Mouse (Mus musculus) kidney, adult 11 months (tissue): ENCODE measurements around the gene Eloa.
"Not testable (repeated sequence)": the region's sequence is repeated elsewhere in the genome, so short reads cannot be mapped to it uniquely, and the experiment has no call there.

ENCODE experiments used
- DNase-seq: peaks from one replicate; pipeline ENCODE4 v3.0.0; 2022

The Eloa gene

DNA sequence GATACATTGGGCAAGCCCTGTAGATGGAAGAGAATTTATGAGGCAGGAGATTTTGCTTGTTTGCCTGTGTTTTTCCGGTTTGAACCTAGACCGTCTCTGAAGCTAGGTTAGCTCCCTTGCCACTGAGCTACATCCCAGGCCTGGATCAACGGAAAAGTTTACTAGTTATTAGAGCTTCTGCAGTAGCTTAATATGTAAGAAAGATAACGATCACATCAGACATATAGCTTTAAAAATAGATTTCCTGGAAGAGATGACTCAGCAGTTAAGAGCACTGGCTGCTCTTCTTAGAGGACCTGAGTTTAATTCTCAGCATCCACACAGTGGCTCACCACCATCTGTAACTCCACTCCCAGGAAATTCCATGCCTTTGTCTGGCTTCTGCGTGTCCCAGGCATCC, 7.1 kb upstream of the Eloa start:
- DNase-seq = no peak

DNA sequence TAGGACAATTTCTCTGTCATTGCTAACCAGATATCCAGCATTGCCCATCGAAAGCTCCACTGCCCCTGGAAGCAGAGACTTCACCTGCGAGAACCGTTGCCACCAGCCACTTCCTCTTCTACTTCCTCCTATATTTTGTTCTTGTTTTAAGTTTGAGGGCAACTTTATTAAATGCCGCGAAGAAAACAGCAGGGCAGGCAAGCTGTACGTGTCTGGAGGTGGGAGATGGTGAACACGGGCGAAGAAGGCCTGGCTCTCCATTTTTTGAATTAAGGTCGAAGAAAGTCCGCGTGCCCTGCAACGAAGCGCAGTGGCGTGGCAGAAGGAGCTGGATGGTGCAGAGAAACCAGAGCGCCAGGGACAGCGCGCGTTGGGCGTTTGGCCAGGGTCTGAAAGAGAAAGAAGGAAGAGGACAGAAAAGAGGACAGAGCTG, 6.6 kb upstream of the Eloa start:
- no peak for DNase-seq

DNA sequence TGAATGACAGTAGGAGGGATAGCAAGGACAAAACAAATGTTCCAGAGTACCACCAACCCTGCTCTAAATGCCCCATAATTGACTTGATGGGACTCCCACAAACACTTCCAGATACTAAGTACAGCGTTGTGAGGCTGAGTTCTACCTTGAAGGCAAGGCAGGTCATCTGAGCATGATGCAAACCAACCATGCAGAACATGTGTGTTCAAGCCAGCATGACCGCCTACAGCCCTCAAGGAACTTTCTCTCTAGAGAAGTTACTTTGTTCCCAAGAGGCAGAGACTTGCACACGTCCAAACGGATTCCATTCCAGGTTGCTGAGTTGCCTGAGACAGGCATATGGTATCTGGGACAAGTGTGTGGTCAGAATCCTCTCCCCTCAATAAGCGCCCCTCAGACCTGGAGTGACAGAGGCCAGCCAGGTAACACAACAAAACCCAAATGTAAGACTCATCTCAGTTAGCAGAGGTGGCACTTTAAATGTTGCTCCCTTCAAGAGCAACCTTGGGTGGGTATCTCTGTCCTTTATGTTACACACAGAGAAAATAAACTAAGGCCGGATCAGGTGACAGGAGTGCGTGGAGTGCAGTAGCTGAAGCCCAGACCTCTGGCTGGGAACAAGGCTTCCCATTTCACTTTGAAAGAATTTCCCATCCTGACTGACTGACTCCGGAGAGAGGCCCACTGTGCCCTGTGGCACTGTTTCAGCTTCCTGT, 6.0 kb upstream of the Eloa start:
- peak; percentile 43 for DNase-seq

DNA sequence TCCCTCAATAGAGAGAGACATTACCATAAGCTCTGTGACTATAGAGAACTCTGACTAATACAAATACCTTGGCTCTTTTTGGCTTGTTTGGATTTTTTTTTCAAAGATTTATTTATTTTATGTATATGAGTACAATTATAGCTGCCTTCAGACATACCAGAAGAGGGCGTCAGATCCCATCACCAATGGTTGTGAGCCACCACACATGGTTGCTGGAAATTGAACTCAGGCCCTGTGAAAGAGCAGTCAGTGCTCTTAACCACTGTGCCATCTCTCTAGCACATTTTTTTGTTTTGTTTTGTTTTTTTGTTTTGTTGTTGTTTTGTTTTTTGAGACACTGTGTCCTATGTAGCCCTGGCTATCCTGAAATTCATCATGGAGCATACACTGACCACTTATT, 3.8 kb upstream of the Eloa start:
- no peak for DNase-seq

DNA sequence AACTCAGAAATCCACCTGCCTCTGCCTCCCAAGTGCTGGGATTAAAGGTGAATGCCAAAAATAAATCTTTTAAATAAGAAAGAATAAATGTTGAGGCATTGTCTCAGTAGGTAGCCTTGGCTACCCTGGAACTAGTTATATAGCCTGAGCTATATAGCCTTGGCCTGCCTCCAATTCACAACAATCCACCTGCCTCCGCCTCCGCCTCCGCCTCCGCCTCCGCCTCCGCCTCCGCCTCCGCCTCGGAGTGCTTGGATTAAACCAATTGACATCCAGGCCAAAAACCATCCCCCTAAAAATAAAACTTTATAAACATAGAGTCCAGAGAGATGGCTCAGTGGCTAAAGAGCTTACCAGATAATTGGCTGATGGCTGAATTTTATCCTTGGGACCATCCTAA, 1.4 kb upstream of the Eloa start:
- DNase-seq = no peak

DNA sequence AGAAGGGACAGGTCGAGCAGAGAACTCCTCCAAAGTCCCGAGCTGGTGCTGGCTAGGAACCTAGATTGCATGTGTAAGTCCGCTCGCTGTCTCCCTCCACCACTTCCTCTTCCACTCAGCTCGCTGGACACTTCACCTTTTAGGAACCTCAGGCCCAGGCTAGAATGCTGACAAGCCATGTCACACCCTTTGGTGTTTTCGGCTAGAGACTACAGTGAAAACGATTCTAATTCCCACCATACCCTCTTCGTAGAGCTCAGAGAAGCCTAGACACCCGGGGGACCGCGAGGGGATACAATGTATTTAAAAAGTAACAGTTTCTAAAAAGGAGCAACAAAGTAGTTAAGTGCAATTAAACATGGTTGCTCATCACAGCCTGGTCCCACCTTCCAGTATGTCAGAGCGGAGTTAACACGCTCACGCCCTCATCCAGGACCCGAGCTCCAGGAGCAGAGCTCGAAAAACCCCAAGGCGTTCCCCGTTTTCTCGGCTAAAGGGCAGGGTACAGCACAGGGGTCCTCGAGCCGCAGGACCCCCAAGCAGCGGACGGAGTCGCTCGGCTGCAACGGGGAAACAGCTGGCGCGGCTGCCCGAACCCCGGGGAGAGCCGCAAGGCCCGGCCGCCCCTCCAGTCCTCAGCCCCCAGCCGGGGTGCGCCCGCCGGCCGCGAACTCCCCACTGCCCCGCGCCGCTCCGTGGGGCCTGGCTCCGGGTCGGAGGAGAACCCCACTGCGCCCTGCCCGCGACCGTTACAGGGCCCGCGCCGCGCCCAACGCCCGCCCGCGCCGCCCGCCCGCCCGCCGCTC, 617 bp downstream of the Eloa start:
- peak; percentile 21 for DNase-seq

DNA sequence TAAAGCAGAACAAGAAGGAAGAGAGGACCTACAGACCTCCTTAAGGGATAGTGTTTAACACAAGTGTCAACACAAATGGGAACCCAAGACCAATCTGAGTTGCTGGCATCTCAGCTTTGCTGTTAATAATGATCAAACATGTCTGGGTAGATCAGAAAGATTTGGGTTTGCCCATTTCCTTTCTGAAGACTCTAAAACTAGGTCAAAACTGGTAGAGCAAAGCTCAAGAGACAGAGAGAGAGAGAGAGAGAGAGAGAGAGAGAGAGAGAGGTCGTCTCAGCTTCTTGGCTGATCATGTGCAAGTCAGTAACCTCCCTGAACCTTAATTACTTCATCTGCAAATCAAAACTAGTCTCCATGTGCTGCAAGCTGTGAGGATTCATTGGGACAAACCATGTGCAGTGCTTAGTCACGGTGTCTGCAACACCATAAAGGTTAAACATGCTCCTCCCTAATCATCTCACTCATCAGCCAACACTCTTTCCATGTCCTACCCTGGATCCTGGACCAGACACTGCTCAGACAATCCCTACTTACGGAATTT, 5.4 kb downstream of the Eloa start:
- no peak for DNase-seq

DNA sequence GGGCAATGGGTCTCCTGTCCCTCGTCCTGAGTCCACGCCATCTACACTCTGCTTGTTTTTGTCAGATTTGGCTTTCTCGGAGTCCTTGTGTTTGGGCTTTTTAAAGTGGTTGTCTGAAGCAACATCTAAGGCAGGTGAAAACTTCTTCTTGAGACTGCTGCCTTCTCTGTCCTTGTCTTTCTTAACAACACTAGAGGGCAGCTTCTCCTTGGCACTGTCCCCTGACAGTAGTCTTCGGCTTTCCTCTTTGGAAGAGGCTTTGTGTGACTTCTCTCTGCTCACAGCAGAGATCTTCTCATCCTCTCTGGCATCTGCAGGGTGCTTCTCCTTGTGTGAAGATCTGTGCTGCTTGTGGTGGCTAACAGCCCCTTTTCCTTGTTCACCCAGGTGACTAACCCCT, 11.0 kb downstream of the Eloa start:
- no peak for DNase-seq

DNA sequence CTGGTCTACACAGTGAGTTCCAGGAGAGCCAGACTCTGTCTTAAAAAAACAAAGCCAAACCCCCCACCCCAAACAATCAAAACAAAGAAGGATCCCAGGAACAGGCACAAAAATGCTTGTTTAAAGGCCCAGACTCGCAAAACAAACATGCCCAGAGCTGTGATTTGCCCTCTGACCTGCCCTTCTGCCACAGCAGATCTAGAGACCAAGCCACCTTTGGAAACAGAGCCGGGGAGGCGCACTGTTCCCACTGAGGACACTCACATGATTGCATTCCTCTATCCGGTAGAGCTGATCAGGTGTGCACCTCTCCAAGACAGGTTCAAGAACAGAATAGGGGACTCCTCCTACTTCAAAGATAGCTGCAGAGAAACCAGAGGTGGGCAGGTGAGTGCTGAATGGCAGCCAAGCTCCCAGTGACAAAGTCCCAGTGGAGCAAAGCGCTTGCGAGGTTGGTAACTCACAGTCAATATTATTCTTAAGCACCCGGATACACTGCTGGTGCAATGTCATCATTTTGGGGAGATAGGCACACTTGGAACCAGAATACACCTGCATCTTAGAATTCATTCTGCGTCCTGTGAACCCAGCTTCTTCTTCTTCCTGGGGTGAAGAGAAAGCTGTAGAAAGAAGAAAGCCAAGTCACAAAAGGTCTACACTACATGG, 12.6 kb downstream of the Eloa start:
- DNase-seq = no peak

DNA sequence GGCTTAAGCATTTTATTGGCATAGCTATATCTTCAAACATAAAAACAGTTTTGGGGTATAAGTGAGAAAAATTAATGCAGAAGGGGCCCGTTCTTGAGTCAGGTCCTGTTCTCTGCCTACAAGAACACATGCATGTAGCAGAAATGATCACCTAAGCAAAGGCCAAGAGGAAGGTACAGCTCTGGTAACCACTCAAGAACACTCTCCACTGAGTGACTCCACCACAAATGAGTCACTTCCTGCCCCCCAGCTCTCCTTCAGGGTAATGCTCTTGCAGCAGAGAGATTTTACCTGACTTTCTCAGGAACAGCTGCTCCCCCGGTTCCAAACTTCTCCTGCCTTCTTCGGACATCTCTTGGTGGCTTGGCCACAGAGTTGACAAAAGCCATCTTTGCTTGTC, 14.7 kb downstream of the Eloa start:
- no peak for DNase-seq

DNA sequence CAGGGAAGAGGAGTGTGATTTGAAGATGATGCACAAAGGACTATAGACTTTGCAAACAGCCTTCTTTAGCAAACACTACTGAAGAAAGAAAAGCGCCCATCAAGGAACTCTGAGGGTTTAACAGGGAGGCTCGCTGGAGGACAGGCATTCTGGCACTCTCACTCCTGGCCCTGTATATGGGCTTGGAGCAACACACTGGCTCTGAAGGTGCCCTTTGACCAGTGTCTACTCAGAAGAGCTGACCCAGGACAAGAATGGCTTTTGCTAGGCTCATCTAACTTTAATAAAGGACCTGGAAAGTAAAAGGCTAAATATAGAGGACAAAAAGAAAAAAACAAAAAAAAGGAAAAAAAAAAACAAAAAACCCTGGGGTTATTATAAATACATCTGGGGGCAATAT, 16.6 kb downstream of the Eloa start:
- peak; percentile 34 for DNase-seq

DNA sequence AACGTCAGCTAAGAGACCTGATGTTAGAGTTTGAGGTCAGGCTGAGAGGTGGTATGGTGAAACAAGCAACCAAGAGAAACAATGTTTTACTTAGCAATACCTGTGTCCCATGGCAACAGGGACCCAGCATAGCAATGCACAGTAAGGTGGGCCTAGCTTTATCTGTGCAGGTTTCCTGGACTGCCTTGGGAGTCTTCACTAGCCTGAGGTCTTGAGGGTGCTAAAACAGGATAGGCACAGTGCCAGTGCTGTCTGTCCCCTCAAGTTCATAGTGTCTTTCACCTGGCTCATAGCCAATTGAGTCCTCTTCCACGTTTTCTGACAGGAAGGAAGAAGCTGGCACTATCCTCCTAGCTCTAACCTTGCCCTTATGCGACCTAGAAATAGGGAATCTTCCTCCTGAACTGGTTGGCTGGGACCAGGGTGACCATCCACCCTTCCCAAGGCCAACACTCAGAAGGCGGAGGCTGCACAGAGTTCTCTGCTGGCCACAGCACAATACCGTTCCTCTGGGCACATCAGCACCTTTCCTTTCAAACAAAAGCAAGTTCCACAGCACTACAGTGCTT, 17.4 kb downstream of the Eloa start:
- no peak for DNase-seq

DNA sequence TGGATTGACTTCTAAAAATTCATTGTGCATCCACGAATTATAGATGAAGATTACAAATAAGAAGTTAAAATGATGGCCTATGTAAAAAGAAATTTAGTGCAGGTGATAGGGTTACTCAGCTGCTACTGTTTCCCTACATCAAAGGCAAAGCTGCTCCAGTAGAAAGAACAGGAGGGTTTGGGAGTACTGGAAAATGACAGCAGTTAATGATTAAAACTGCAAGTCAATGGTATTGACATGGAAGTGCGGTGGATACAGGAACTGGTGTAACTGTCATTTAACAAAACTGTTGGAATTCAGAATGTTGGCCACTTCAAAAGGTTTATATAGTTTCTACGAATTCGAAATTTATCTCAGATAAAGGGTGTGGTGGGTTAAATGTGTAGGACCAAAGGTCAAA, 26.4 kb downstream of the Eloa start:
- DNase-seq = no peak

DNA sequence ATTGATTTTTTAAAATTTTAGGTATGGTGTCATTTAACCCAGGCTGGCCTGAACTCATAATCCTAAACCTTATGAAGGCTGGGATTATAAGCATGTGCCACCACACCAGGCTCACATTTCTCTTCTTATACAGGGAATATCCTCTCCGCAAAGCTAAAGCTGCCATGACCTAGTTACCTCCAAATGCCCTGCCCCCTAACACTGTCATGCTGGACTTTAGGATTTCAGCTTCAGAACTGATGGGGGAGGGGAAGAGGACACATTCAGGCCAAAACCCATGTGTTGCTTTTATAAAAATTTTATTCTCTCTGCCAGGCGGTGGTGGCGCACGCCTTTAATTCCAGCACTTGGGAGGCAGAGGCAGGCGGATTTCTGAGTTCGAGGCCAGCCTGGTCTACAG, 27.6 kb downstream of the Eloa start:
- DNase-seq = no peak

DNA sequence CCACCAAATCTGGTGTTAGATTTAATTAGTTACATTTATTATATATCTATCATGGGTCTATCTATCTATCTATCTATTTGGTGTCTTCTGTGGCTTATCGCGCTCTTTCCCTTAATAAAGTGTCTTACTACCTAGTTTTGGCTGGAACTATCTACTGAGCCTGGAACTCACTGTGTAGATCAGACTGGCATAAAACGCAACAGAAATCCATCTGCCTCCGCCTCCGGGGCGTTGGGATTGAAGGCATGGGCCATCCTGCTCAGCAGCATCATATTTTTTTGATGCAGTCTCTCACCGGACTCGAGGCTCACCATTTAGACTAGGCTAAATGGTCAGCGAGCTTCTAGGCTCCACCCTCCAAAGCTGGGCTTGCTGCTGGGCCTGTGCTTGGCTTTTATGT, 33.8 kb downstream of the Eloa start:
- no peak for DNase-seq

DNA sequence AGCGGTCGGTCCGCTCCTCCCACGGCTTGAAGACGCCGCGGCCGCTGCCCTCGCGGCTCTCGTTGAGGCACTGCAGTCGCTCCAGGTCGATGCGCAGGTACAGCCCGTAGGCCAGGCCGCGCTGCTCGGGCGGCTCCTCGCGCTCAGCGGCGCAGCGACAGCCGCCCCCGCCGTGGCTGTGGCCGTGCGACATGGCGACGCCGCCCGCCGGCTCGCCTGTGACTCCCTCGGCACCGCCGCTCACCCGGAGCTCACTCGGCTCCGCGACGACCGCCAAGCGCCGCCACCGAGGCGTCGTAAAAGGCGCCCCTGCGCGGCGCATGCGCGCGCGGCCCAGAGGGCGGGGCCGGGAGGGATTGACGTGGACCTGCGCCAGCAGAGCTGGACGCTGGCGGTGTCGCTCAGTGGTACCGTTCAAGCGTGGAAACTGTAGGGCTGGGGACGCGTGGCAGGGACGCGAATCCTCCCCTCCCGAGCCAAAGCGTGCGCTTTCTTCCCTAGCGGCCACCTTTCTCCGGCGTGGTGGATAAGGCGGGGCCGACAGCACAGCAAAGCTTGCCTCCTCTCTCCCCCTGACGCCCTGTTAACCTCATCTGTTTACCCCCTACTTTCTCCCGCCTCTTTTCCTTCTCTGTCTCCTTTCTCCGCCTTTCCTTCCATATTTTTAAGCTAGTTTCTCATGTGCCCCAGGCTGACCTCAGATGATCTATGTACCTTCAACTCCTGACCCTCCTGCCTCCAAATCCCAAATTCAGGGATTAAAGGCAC, 34.4 kb downstream of the Eloa start, which contains the start of gene Pithd1:
Gene Pithd1, minus strand, starts transcription at position 322 of the 768 bp plus-strand sequence.
- peak; percentile 91 for DNase-seq

DNA sequence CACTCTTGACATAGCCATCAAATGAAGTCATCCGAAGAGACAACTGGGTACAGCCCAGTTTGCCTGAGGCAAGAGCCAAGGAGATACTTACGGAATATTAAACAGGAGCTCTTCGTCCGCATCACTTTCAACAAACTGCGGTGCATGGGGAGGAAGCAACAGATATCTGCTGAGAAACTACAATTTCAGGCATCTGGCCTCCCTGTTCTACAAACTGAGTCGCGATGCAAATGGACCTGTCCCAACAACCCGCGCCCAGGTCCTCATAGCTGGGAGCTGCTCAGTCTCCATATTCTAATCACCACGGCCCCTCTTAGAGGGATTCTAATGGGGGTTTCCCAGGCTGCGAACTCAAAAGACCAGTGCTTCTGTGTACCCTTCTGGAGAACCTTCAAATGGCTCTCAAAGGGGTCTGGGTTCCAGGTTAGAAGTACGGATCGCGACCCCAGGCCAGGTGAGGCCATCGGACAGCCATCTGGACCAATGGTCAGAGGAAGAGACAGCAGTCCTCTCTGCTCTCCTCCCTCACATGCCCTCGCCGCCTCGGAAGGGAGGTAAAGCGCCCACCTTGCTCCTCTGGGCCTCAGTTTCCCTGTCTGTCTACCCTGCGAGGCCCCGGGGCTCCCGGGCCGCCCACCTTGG, 35.1 kb downstream of the Eloa start:
- DNase-seq = peak; percentile 25

DNA sequence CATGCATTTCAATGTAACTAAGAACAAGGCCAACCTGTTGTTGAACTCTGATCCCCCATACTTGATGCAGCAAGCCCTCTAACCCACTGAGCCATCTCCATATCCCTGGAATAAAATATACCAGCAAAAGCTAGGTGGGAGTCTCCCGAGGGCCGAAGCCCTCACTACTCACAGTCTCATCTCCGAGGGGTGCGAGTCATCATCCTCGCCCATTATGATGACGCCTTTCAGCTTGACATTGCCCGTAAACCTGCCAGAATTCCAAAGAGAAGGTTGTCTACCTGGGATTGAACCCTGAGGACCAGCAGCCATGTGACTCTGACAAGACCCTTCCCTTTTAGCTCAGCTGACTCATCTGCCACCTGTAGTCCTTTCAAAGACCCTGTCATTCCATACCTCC, 35.8 kb downstream of the Eloa start:
- no peak for DNase-seq

DNA sequence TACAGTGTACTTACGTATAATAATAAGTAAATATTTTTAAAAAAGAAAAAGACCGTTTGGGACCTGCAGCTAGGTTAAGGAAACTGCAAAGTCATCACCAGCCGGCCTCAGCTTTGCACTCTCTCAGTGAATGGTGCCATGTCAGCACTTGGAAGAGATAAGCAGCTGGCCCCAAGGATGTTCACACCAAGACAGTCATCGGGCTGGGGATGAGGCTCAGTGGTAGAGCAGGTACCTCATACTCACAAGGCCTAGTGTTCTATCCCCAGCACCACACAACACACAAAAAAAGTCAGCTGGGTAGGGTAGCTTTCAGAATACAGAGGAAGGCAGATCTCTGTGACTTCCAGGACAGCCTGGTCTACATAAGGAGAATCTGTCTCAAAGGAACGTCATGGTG, 36.4 kb downstream of the Eloa start:
- no peak for DNase-seq

DNA sequence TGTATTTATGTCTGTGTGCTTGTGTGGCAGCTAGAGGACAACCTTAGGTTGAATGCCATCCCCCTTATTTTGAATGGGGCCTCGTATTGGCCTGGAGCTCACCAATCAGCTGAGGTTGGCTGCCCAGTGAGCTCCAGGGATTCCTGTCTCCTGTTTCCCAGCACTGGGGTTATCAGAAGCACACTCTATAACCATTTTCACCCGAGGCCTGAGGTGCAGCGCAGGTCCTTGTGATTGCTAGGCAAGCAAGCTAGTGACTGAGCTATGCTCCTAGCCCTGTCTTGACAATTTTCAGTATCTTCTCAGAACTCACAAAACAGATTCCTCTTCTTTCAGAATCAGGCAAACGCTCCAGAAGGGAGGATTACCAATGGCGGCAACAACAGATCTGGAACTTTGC, 37.0 kb downstream of the Eloa start:
- no peak for DNase-seq

DNA sequence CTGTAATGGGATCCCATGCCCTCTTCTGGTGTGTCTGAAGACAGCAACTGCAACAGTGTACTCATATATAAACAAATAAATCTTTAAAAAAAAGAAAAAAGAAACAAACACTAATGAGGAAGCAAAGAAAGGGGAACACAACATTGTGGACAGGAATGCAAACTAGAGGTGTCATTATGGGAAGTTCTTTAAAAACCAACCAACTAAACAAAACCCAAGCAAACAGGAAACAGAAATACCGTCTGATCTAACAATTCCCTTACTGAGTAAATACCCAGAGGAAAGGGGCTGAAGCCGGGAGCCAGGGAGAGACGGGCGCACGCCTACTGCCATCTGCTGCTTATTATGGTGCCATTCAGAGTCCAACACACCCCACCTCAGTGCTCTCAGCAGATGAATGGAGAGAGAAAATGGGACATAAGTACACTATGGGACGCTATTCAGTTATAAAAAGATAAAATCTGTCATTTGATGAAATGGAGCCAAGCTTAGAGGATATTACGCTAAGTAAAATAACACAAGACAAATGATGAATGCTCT, 40.0 kb downstream of the Eloa start:
- DNase-seq = no peak

DNA sequence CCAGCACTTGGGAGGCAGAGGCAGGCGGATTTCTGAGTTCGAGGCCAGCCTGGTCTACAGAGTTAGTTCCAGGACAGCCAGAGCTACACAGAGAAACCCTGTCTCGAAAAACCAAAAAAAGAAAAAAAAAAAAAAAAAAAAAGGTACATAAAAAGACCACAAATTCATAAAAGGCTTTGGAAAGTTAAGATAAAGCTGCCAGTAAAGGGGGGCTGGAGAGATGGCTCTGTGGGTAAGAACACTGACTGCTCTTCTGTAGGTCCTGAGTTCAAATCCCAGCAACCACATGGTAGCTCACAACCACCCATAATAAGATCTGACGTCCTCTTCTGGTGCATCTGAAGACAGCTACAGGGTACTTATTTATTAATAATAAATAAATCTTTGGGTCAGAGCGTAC, 41.3 kb downstream of the Eloa start:
- not testable (repeated sequence) for DNase-seq
